Mouse (Mus musculus): ENCODE data around the gene Gm17555. TPM values are rescaled to one million over a fixed set of nuclear protein-coding genes. Genes with fewer than 3 reads are reported as not detected.

The Gm17555 gene
- polyA plus RNA-seq, 1 experiment from 2014 or later = not detected

GRCm38 (mm10) chr2:126236905-126237304 lies 22.0 kb downstream of the Gm17555 start:
- 92% methylated on average over 4 of the region's 4 CpGs for WGBS
- no peak for ATAC-seq (ENCODE audit: low FRiP score)
- no peak overlapping the region for H3K9ac ChIP-seq

GRCm38 (mm10) chr2:126245446-126245845 lies 30.5 kb downstream of the Gm17555 start:
- Histone ChIP-seq H3K4me2 (no peak overlapping the region), H3K9ac (no peak overlapping the region), H3K36me3 (no peaks in the 10 kb centered on the region), H3K4me1 (replicated peaks) (no peaks in the 10 kb centered on the region), H3K27ac (no peak overlapping the region), H3K9me3 (no peaks in the 10 kb centered on the region), H3K27me3 (no peaks in the 10 kb centered on the region), H3K4me3 (no peak overlapping the region)
- no peak for ATAC-seq (ENCODE audit: low FRiP score)
- 40% methylated on average over 2 of the region's 2 CpGs for WGBS

More at GRCm38 (mm10) chr2:126236905-126237304, 22.0 kb downstream of the Gm17555 start:
- Histone ChIP-seq H3K9me3 (no peaks in the 10 kb centered on the region), H3K36me3 (no peaks in the 10 kb centered on the region), H3K4me1 (replicated peaks) (no peaks in the 10 kb centered on the region), H3K27ac (no peak overlapping the region), H3K4me2 (no peak overlapping the region), H3K27me3 (no peaks in the 10 kb centered on the region), H3K4me3 (no peak overlapping the region)

- Histone ChIP-seq H3K36me3 (no peaks in the 10 kb centered on the region), H3K4me1 (replicated peaks) (no peaks in the 10 kb centered on the region), H3K9me3 (no peaks in the 10 kb centered on the region), H3K27me3 (no peaks in the 10 kb centered on the region), H3K4me3 (no peak overlapping the region), H3K9ac (no peak overlapping the region), H3K4me2 (no peak overlapping the region), H3K27ac (no peak overlapping the region)
- WGBS = 93% methylated on average over 2 of the region's 2 CpGs
- no peak for ATAC-seq (ENCODE audit: low FRiP score)
Observed at GRCm38 (mm10) chr2:126248536-126248935, 33.6 kb downstream of the Gm17555 start.

DNA sequence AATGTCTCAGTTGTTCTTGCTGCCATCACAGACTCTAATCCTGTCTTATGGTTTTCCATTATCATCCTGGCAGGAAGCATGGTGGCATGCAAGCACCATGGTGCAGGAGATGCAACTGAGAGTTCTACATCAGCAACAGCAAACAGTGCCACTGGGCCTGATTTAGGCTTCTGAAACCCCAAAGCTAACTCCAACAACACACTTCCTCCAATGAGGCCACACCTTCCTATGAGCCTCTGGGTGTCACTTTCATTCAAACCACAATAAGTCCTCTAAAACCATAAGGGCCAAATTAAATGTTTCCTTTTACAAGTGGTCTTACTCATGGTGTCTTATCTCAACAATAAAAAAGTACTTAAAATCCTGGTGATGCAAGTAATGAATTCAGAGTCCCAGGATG lies 37.3 kb downstream of the Gm17555 start:
- H3K9me3 ChIP-seq = no peaks in the 10 kb centered on the region
- H3K9ac ChIP-seq = no peak overlapping the region
- H3K4me3 ChIP-seq = no peak overlapping the region
- H3K4me1 ChIP-seq (replicated peaks) = no peaks in the 10 kb centered on the region
- no peak overlapping the region for H3K4me2 ChIP-seq
- ATAC-seq (ENCODE audit: low FRiP score) = no peak
- no peaks in the 10 kb centered on the region for H3K36me3 ChIP-seq
- no peak overlapping the region for H3K27ac ChIP-seq
- H3K27me3 ChIP-seq = no peaks in the 10 kb centered on the region

Other genes with a start within 250 kb of the Gm17555 start
- 0.70 and 0.75 TPM in 2 replicates for gene Fgf7, start 180.4 kb upstream of the Gm17555 start, polyA plus RNA-seq (2015; fragmentation: Nextera tagmentation; extraction: Ambion mirVana)
- gene Fam227b, start 63.1 kb upstream of the Gm17555 start, polyA plus RNA-seq (2015; fragmentation: Nextera tagmentation; extraction: Ambion mirVana) = not detected in 2 replicates
- gene Dtwd1, start 63.0 kb upstream of the Gm17555 start, polyA plus RNA-seq (2015; fragmentation: Nextera tagmentation; extraction: Ambion mirVana) = 16.2 and 16.6 TPM in 2 replicates

All from hindbrain, embryonic 13.5 days (tissue).